Mouse (Mus musculus): ENCODE measurements around the gene Gtsf1l. TPM values are rescaled to one million over a fixed set of nuclear protein-coding genes. Genes with fewer than 3 reads are reported as not detected.

Gtsf1l gene
- polyA plus RNA-seq, 1 experiment from 2014 or later = not detected

DNA sequence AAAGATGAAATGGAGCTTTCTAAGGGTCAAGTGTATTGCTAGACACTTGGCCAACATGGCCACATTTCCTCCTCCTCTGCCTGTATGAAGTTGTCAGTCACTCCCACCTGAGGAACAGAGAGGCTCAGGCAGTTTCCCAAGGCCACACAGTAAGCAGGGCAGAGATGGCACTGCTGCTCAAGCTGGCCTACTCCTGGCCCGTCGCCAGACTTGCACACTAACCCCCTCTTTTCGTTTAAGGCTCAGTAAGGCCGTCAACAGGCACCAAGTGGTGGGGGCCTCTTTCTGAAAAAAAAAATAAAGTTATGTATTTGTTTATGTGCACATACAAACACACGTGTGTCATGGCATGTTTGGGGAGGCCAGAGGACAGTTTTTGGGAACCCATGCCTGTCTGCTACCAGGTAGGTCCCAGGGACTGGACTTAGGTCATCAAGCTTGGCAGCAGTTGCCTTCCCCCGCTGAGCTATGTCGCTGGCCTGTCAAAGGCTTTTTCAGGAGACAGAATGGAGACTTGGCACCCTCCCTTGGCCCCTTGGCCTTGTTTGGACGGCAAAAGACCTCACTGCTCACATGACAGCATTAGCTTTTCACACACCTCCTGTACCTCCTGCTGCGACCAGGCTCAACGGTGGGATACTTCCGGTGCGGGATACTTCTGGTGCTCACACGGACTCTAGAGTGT lies 16.6 kb upstream of the Gtsf1l start:
- Histone ChIP-seq H3K27ac (no peak overlapping the region), H3K4me2 (no peak overlapping the region), H3K4me3 (no peak overlapping the region), H3K27me3 (peaks cover 7% of the 10 kb centered on the region; the same call in 1 of the 2 replicates), H3K36me3 (no peaks in the 10 kb centered on the region), H3K9me3 (no peaks in the 10 kb centered on the region), H3K9ac (no peak overlapping the region), H3K4me1 (peaks cover 13% of the 10 kb centered on the region)
- no peak for ATAC-seq (ENCODE audit: insufficient number of reproducible peaks, low FRiP score, low TSS enrichment, low read depth)
- WGBS = 76% methylated on average over 13 of the region's 13 CpGs

DNA sequence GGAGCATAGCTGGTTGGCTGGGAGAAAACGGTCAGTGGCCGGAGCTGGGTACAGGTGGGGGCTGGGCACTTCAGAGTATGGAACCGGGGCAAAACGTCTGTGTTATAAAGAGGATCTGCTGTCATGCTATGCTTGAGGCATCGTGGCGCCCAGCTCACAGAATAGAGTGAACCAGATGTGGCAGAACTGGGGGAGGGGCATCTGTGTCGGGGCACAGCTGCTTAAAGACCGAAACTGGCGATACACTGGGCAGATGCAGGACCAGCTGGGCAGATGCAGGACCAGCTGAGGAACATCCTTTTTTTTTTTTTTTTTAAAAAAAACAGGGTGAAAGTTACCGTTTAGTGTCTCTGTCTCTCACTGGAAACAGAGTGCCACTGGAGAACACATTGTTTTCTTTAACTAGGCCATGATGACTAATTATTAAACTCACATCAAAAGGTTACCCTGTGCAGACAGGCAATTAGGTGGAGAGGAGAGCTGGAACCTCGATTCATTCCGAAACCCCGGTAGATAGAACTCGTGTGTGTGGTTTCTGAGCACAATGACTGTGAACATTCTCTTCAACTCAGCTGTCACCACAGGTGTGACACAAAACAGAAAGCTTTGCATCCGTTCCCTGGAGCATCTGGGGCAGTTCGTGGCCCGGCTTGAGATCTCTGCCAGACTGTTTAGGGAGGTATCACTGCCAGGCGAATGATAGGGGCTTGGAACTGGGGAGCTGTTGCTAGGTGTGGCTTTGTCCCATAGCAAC lies 15.4 kb upstream of the Gtsf1l start:
- 35% methylated on average over 18 of the region's 18 CpGs for WGBS
- no peak overlapping the region for H3K9ac ChIP-seq
- H3K27ac ChIP-seq = no peak overlapping the region
- H3K4me3 ChIP-seq = no peak overlapping the region
- peaks cover 7% of the 10 kb centered on the region; the same call in 1 of the 2 replicates for H3K27me3 ChIP-seq
- peaks cover 13% of the 10 kb centered on the region for H3K4me1 ChIP-seq
- no peaks in the 10 kb centered on the region for H3K36me3 ChIP-seq
- H3K9me3 ChIP-seq = no peaks in the 10 kb centered on the region
- no peak for ATAC-seq (ENCODE audit: insufficient number of reproducible peaks, low FRiP score, low TSS enrichment, low read depth)
- no peak overlapping the region for H3K4me2 ChIP-seq

DNA sequence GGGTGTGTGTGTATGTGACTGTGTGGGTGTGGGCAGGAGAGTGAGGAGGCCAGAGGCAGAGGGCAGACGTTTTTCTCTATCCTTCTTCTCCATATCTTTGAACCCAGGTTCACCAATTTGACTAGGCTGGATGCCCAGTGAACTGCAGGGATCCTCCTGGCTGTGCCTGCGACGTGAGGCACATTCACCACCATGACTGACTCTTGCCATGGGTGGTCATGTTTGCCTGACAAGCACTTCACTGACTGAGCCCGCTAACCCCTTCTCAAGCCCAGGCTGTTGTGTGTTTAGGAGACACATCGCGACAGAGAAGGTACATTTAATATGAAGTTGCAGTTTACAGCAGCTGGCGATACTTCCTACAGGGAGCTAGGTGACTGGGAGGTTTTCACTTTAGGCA lies 14.6 kb upstream of the Gtsf1l start:
- no peaks in the 10 kb centered on the region for H3K36me3 ChIP-seq
- no peak; the same call in 1 of the 2 replicates for ATAC-seq (ENCODE audit: insufficient number of reproducible peaks, low FRiP score, low TSS enrichment, low read depth)
- peaks cover 13% of the 10 kb centered on the region for H3K4me1 ChIP-seq
- H3K4me3 ChIP-seq = no peak overlapping the region
- no peak overlapping the region for H3K27ac ChIP-seq
- no peaks in the 10 kb centered on the region for H3K9me3 ChIP-seq
- peaks cover 7% of the 10 kb centered on the region; the same call in 1 of the 2 replicates for H3K27me3 ChIP-seq
- no peak overlapping the region for H3K4me2 ChIP-seq
- WGBS = 56% methylated on average over 7 of the region's 7 CpGs
- no peak overlapping the region for H3K9ac ChIP-seq

DNA sequence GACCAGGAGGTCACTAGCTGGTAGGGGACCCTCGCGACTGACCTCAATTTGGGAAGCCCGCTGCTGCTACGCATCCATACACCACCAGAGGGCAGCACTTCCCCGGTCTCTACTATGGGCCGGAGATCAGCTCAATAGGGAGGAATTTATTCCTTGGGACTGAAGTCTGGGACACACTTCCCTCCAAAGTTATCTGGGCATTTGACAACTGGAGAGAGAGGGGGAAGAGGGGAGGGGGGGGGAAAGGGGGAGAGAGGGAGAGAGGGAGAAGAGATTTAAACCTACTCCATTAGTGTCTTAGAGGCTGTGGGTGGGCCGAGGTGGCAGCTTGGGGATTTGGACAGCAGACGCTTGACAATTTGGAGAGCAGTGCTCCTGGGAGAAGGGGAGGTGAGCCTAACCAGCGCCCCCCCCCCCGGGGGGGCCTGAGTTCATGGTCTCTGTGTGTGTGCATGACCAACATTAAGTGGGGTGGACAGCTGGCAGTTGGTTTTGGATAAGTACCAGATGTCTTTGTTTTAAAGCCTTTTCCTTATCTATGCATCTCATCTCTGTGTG lies 14.1 kb upstream of the Gtsf1l start:
- H3K9ac ChIP-seq = no peak overlapping the region
- H3K36me3 ChIP-seq = no peaks in the 10 kb centered on the region
- no peaks in the 10 kb centered on the region for H3K9me3 ChIP-seq
- no peak overlapping the region for H3K27ac ChIP-seq
- no peak overlapping the region for H3K4me3 ChIP-seq
- no peak; the same call in 1 of the 2 replicates for ATAC-seq (ENCODE audit: insufficient number of reproducible peaks, low FRiP score, low TSS enrichment, low read depth)
- H3K4me1 ChIP-seq = peaks cover 13% of the 10 kb centered on the region
- H3K27me3 ChIP-seq = peaks cover 7% of the 10 kb centered on the region; the same call in 1 of the 2 replicates
- WGBS = 4% methylated on average over 10 of the region's 10 CpGs
- no peak overlapping the region for H3K4me2 ChIP-seq

DNA sequence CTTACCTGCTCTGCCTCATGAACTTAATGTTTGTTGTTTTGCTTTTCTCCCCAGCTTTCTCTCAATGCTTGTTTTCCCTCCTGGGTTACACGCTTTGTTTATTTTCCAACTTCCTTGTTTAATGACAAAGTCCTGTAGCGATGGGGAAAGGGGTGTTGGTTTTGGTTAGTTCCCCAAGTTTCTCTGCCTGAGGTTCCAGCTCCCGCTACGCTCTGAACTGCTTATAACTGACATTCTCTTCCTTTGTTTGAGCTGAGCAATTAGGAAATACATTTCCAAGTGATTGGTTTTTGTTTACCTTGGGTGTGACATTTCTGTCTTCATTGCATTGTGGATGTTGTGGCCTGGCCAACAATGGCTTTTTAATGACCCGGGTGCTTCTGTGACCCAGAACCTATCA lies 12.9 kb upstream of the Gtsf1l start:
- peaks cover 13% of the 10 kb centered on the region for H3K4me1 ChIP-seq
- 68% methylated on average over 5 of the region's 5 CpGs for WGBS
- H3K27ac ChIP-seq = no peak overlapping the region
- no peaks in the 10 kb centered on the region for H3K36me3 ChIP-seq
- no peaks in the 10 kb centered on the region for H3K9me3 ChIP-seq
- ATAC-seq (ENCODE audit: insufficient number of reproducible peaks, low FRiP score, low TSS enrichment, low read depth) = no peak
- H3K27me3 ChIP-seq = peaks cover 7% of the 10 kb centered on the region; the same call in 1 of the 2 replicates
- H3K4me2 ChIP-seq = no peak overlapping the region
- no peak overlapping the region for H3K9ac ChIP-seq
- no peak overlapping the region for H3K4me3 ChIP-seq

DNA sequence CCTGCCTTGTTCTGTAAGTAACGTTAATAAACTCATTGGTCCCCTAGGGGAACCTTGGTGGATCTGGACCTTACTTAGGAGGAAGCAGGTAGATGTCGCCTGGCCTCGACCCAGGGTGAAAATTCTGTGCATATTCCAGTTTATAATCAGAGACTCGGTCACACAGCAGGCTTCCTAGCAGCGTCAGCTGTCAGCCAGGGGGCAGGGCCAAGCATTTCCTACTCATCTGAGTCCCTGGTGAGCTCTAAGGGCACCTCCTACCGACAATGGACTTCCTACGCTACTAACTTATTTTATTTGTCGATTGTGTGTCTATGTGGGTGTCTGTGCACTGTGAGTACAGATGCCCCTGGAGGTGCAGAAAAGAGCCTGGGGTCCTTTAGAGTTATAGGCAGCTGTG lies 12.3 kb upstream of the Gtsf1l start:
- Histone ChIP-seq H3K36me3 (no peaks in the 10 kb centered on the region), H3K9ac (no peak overlapping the region)
- 42% methylated on average over 8 of the region's 8 CpGs for WGBS

DNA sequence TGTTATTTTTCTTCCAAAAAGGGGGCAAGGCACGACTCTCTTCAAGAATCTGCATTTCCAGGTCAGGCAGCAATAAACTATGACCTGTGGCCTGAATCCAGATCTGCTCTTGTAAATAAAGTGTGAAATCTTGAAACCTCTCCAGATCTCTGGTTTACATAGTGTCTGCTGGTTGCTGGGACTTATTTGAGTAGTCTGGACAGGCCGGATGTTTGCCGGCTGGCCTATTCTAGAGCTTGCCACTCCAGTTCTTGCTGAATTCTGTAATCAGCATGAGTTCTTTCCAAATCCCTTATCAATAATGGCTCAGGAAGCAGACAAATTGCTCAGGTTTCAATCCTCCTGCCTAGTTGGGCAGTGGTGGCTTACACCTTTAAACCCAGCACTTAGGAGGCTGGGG lies 8.1 kb upstream of the Gtsf1l start:
- Histone ChIP-seq H3K9ac (no peak overlapping the region), H3K4me2 (no peak overlapping the region), H3K4me1 (no peaks in the 10 kb centered on the region), H3K36me3 (no peaks in the 10 kb centered on the region), H3K9me3 (no peaks in the 10 kb centered on the region), H3K27ac (no peak overlapping the region), H3K27me3 (peaks cover 7% of the 10 kb centered on the region; the same call in 1 of the 2 replicates), H3K4me3 (no peak overlapping the region)
- ATAC-seq (ENCODE audit: insufficient number of reproducible peaks, low FRiP score, low TSS enrichment, low read depth) = no peak
- whole genome bisulfite sequencing = 54% methylated on average over 3 of the region's 3 CpGs

More for the DNA sequence above, 12.3 kb upstream of the Gtsf1l start:
- H3K4me1 ChIP-seq = peaks cover 13% of the 10 kb centered on the region
- no peaks in the 10 kb centered on the region for H3K9me3 ChIP-seq
- no peak for ATAC-seq (ENCODE audit: insufficient number of reproducible peaks, low FRiP score, low TSS enrichment, low read depth)
- no peak overlapping the region for H3K4me2 ChIP-seq
- H3K27ac ChIP-seq = no peak overlapping the region
- H3K4me3 ChIP-seq = no peak overlapping the region
- peaks cover 7% of the 10 kb centered on the region; the same call in 1 of the 2 replicates for H3K27me3 ChIP-seq

DNA sequence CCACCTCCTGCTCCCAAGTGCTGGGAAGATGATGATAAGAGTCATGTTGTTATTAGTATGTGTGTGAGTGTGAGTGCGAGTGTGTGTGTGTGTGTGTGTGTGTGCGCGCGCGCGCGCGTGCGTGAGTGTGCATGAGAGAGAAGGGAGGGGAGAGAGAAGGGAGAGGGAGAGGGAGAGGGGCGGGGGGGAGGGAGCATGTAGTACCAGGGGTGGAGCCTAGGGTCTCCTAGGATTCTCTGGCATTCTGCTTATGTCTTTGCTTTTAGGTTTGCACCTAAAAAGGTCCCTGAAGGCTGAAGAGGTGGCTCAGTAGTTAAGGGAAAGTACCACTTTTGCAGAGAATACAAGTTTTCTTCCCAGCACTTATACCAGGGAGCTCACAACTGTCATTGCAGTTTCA lies 7.3 kb upstream of the Gtsf1l start:
- no peak overlapping the region for H3K4me2 ChIP-seq
- no peaks in the 10 kb centered on the region for H3K36me3 ChIP-seq
- no peak overlapping the region for H3K4me3 ChIP-seq
- no peak overlapping the region for H3K27ac ChIP-seq
- WGBS = 87% methylated on average over 10 of the region's 10 CpGs
- no peaks in the 10 kb centered on the region for H3K4me1 ChIP-seq
- no peak for ATAC-seq (ENCODE audit: insufficient number of reproducible peaks, low FRiP score, low TSS enrichment, low read depth)
- 0 out of 2 replicates have a peak, but pooled peaks cover 5% of the 10 kb centered on the region for H3K27me3 ChIP-seq
- H3K9me3 ChIP-seq = no peaks in the 10 kb centered on the region
- no peak overlapping the region for H3K9ac ChIP-seq

DNA sequence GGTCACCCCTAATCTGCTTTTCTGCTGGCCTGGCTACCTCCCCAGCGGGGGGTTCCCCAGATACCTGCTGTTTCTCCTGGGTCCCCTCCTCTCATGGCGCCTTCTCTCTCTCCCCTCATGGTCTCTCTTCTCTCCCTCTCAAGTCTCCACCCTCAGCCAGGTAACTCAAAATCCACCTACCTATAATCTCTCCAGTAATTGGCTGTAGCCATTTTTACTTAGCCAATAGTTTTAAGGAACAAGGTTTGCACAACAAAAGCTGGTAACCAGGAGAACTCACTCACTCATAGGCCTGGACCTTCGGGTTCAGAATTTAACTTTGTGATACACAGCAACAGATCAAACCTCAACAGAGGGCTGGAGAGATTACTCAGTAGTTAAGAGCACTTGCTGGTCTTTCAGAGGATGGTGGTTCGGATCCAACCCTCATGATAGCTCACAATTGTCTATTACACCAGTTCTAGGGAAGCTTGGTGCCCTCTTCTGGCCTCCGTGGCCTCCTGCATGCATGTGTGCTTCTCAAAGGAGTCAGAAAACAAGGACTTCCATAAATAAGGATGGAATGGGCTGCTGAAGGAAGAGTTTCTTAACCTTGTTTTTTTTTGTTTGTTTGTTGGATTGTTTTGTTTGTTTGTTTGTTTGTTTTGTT lies 1.9 kb upstream of the Gtsf1l start:
- no peaks in the 10 kb centered on the region for H3K9me3 ChIP-seq
- WGBS = 79% methylated on average over 5 of the region's 5 CpGs
- ATAC-seq (ENCODE audit: insufficient number of reproducible peaks, low FRiP score, low TSS enrichment, low read depth) = no peak
- no peaks in the 10 kb centered on the region for H3K36me3 ChIP-seq
- no peak overlapping the region for H3K27ac ChIP-seq
- H3K9ac ChIP-seq = no peak overlapping the region
- no peaks in the 10 kb centered on the region for H3K4me1 ChIP-seq
- no peak overlapping the region for H3K4me3 ChIP-seq
- no peak overlapping the region for H3K4me2 ChIP-seq
- H3K27me3 ChIP-seq = no peaks in the 10 kb centered on the region

DNA sequence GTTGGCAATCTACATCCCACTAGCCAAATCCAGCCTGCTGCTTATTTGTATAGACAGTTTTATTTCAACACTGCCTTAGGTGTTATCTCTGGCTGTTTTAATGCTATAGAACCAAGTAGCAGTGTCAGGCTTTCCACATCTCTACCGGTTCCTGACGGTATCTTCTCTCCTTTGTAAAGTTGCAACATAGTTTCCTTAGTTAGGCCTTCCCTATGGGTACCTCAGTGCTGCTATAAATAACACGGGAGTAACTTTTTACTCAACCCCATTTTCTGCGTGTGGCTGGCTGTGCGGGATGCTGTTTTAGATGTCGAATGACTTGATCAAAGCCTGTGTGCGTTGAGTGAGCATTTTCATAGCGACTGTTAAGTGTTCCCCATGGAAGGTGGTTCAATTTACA lies 1.1 kb downstream of the Gtsf1l start:
- Histone ChIP-seq H3K4me1 (no peaks in the 10 kb centered on the region), H3K27me3 (no peaks in the 10 kb centered on the region), H3K4me3 (no peak overlapping the region), H3K9ac (no peak overlapping the region), H3K36me3 (no peaks in the 10 kb centered on the region), H3K4me2 (no peak overlapping the region), H3K9me3 (no peaks in the 10 kb centered on the region), H3K27ac (no peak overlapping the region)
- WGBS = 59% methylated on average over 8 of the region's 8 CpGs
- no peak for ATAC-seq (ENCODE audit: insufficient number of reproducible peaks, low FRiP score, low TSS enrichment, low read depth)

DNA sequence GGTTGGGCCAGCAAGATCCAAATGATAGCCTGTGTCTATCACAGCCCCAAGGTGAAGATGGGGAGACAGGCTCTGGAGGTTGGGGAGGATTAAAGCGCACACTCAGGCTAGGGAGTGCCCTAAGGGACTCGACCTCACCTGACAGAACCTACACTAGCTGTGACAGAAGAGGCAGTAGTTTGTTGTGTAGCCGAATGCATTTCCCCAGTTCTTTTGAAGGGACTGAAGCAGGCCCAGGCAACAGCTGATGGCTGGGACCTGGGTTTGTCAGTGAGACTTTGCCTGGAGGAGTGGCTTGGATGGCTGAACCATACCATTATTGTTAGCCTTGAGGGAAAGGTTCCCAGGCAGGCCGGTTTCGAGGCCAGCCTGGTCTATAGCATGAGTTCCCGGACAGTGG lies 2.6 kb downstream of the Gtsf1l start:
- H3K27ac ChIP-seq = no peak overlapping the region
- no peak overlapping the region for H3K4me2 ChIP-seq
- no peaks in the 10 kb centered on the region for H3K4me1 ChIP-seq
- no peaks in the 10 kb centered on the region for H3K9me3 ChIP-seq
- no peaks in the 10 kb centered on the region for H3K27me3 ChIP-seq
- H3K36me3 ChIP-seq = no peaks in the 10 kb centered on the region
- WGBS = 87% methylated on average over 6 of the region's 6 CpGs
- no peak overlapping the region for H3K4me3 ChIP-seq
- no peak overlapping the region for H3K9ac ChIP-seq
- ATAC-seq (ENCODE audit: insufficient number of reproducible peaks, low FRiP score, low TSS enrichment, low read depth) = no peak

DNA sequence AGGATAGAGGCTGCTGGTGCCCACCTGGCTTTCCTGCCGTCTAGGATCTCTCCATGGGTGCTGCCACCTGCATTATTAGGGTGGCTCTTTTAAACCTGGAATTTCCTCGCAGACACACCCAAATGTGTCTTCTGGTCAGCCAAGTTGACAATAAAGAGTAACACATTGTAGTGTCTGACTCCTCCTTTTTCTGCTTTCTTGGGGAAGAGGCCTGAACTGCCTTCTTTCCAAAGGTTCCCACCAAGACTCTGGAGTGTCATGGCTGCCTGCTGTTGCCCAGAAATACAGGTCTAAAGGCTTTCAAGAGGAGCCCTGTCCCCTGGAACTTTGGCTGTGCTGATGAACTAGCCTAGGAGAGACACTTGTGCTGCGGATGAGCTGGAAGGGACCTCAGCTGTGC lies 3.1 kb downstream of the Gtsf1l start:
- no peaks in the 10 kb centered on the region for H3K27me3 ChIP-seq
- H3K4me3 ChIP-seq = no peak overlapping the region
- H3K27ac ChIP-seq = no peak overlapping the region
- WGBS = 82% methylated on average over 3 of the region's 3 CpGs
- H3K9ac ChIP-seq = no peak overlapping the region
- H3K9me3 ChIP-seq = no peaks in the 10 kb centered on the region
- peaks cover 5% of the 10 kb centered on the region for H3K36me3 ChIP-seq
- no peaks in the 10 kb centered on the region for H3K4me1 ChIP-seq
- ATAC-seq (ENCODE audit: insufficient number of reproducible peaks, low FRiP score, low TSS enrichment, low read depth) = no peak
- no peak overlapping the region for H3K4me2 ChIP-seq

Data from limb, embryonic 15.5 days (tissue).